Mouse (Mus musculus) heart, embryonic 11.5 days (tissue): ENCODE measurements around the gene Ccndbp1. TPM values are rescaled to one million over a fixed set of nuclear protein-coding genes. Genes with fewer than 3 reads are reported as not detected.
"Not testable (repeated sequence)": the region's sequence is repeated elsewhere in the genome, so short reads cannot be mapped to it uniquely, and the experiment has no call there.

Source experiments
- ATAC-seq: fragments of 200-750 bp; cut with Nextera tagmentation; replicated peaks from 2 replicates; pipeline ENCODE4 v1.8.0; 2017; ENCODE audit warnings: moderate library complexity; ENCODE audit not compliant: insufficient number of reproducible peaks, low FRiP score, low TSS enrichment
- H3K27ac ChIP-seq: fragments of 300-500 bp; sonication (generic); 2 replicates; pipeline ENCODE4 v1.5.1; 2014; ENCODE audit warnings: mild to moderate bottlenecking, low read depth, low read length
- H3K27me3 ChIP-seq: fragments of 300-500 bp; sonication (generic); 2 replicates; pipeline ENCODE4 v1.6.1; 2014; ENCODE audit warnings: mild to moderate bottlenecking, low read length, mixed read lengths; ENCODE audit not compliant: control insufficient read depth, insufficient read depth
- H3K36me3 ChIP-seq: fragments of 300-500 bp; sonication (generic); 2 replicates; pipeline ENCODE4 v1.6.1; 2014; ENCODE audit warnings: mild to moderate bottlenecking, low read length, moderate library complexity, mixed read lengths; ENCODE audit not compliant: control insufficient read depth, insufficient read depth
- H3K4me1 ChIP-seq: fragments of 300-500 bp; sonication (generic); 2 replicates; pipeline ENCODE4 v1.6.1; 2014; ENCODE audit warnings: low read length; ENCODE audit not compliant: control insufficient read depth, insufficient read depth
- H3K4me2 ChIP-seq: fragments of 300-500 bp; sonication (generic); 2 replicates; pipeline ENCODE4 v1.6.1; 2014; ENCODE audit warnings: mild to moderate bottlenecking, moderate library complexity
- H3K4me3 ChIP-seq: fragments of 300-500 bp; sonication (generic); 2 replicates; pipeline ENCODE4 v1.5.1; 2014; ENCODE audit warnings: low read depth, low read length
- H3K9ac ChIP-seq: fragments of 300-500 bp; sonication (generic); 2 replicates; pipeline ENCODE4 v1.6.1; 2014; ENCODE audit warnings: mild to moderate bottlenecking, low read depth, low read length, moderate library complexity
- H3K9me3 ChIP-seq: fragments of 300-500 bp; sonication (generic); replicated peaks from 2 replicates; pipeline ENCODE4 v1.6.1; 2016; ENCODE audit warnings: low read length; ENCODE audit not compliant: control insufficient read depth
- WGBS: fragments of 180-500 bp; shearing (Covaris S2); extraction: QIAGEN DNeasy Blood & Tissue Kit; methylation state at CpG from one replicate; pipeline ENCODE4 v1.1.7; 2014; ENCODE audit not compliant: insufficient replicate concordance; 5-methylcytosine and 5-hydroxymethylcytosine counted together
- polyA plus RNA-seq: library from polyadenylated mRNA; unstranded; fragments of >200 nt; fragmentation: Nextera tagmentation; extraction: Ambion mirVana; gene quantifications from 2 replicates; pipeline ENCODE4 v1.2.1, GENCODE M21; 2014

Gene Ccndbp1
- polyA plus RNA-seq, 1 experiment from 2014 or later = 37.6 TPM

DNA sequence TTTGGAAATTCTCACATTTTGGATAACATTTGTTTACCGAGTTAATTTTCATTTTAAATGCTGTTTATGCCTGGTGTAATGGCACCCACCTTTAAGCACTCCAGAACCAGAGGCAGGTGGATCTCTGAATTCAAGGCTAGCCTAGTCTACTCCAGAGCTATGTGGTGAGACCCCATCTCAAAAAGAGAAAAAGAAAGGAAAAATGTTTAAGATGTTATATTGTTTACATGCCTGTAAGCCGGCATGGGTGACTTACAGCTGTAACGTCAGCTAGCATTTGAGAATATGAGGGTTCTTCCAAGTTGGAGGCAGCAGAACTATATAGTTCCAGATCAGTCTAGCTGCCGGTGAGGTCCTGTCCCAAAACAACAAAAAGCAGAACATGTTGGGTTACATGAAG is 36.4 kb upstream of the Ccndbp1 start:
- Histone ChIP-seq H3K27ac (no peak overlapping the region), H3K9me3 (no peaks in the 10 kb centered on the region), H3K9ac (no peak overlapping the region), H3K4me3 (no peak overlapping the region), H3K27me3 (no peaks in the 10 kb centered on the region), H3K4me1 (peaks cover 6% of the 10 kb centered on the region; the same call in 1 of the 2 replicates), H3K4me2 (no peak overlapping the region), H3K36me3 (no peaks in the 10 kb centered on the region)
- no peak for ATAC-seq
- 85% methylated on average over 4 of the region's 4 CpGs for WGBS

DNA sequence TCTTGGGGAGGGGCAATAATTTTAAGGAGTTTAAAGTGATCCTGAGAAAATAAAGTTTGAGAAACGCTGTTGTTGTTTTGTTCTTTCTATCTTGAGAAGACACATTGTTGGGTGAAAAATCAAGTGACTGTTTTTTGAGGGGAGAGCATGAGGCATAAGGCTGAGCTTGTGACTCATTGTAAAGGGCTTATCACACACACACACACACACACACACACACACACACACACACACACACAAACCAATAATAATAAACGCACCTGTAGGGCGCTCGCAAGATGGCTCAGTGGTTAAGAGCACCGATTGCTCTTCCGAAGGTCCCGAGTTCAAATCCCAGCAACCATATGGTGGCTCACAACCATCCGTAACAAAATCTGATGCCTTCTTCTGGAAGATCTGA is 35.9 kb upstream of the Ccndbp1 start:
- not testable (repeated sequence) for ATAC-seq, H3K4me2 ChIP-seq, H3K27me3 ChIP-seq, H3K9me3 ChIP-seq, H3K4me1 ChIP-seq, H3K4me3 ChIP-seq, H3K27ac ChIP-seq, H3K9ac ChIP-seq, H3K36me3 ChIP-seq
- WGBS = 88% methylated on average over 8 of the region's 8 CpGs

DNA sequence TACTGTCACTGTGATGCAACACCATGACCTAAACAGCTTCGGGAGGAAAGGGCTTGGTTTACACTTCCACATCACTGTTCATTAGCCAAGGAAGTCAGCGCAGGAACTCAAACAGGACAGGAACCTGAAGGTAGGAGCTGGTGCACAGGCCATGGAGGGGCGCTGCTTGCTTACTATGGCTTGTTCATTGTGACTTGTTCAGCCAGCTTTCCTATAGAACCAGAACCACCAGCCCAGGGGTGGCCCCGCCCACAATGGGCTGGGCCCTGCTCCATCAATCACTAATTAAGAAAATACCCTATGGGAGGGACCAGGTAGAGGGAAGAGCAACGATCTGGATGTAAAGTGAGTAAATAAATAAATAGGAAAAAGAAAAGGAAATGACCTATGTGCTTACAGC is 35.2 kb upstream of the Ccndbp1 start:
- peaks cover 6% of the 10 kb centered on the region; the same call in 1 of the 2 replicates for H3K4me1 ChIP-seq
- no peaks in the 10 kb centered on the region for H3K9me3 ChIP-seq
- no peak overlapping the region for H3K9ac ChIP-seq
- H3K27ac ChIP-seq = no peak overlapping the region
- peak overlapping the region; percentile 36 for H3K4me2 ChIP-seq
- H3K27me3 ChIP-seq = no peaks in the 10 kb centered on the region
- no peaks in the 10 kb centered on the region for H3K36me3 ChIP-seq
- no peak overlapping the region for H3K4me3 ChIP-seq
- ATAC-seq = no peak
- 18% methylated on average over 5 of the region's 5 CpGs for WGBS

GRCm38 (mm10) chr2:120976308-120976707 is 31.9 kb upstream of the Ccndbp1 start:
- Histone ChIP-seq H3K9ac (no peak overlapping the region), H3K4me3 (no peak overlapping the region), H3K36me3 (no peaks in the 10 kb centered on the region), H3K27ac (no peak overlapping the region), H3K9me3 (no peaks in the 10 kb centered on the region), H3K4me2 (peak overlapping the region; percentile 15), H3K4me1 (no peaks in the 10 kb centered on the region), H3K27me3 (no peaks in the 10 kb centered on the region)
- ATAC-seq = no peak
- WGBS = 40% methylated on average over 4 of the region's 4 CpGs

DNA sequence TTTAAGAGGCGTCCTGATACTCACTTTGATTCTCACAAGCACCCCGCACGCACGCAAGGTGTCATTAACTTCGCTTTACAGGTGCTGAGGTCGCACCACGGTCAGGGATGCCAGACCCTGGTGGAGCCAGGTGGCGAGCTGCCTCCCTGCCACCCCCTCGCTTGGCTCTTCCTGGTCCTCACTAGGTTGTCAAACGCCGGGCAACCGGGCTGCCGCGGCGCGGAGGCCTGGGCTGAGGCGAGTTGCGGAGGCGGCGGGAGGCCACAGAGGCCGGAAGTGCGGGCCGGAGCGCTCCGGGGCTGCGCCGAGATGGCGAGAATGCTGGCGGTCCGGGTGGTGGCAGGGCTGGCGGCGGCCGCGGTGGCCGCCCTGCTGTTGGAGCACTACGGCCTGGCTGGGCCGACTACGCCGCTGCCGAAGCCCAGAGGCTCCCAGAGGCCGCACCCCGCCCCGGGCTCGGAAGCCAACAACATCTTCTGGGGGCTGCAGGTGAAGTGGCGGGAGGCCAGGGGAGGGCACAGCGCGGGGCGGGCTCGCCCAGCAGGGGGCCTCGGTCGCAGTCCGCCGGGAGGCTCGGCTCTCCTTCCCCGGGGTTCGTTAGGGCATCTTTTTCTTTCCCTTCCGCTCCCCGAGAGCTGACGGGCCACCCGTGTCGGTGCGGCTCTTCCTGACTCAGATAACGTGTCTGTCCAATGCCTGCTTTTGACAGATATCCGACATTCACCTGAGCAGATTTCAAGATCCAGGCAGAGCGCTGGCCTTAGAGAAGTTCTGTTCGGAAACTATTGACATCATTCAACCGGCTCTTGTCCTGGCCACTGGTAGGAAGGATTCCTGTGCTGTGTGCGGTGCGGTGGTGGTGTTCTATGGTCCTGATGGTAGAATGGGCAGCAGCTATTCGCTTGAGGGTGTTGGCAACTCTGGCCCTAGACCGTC is 30.9 kb upstream of the Ccndbp1 start, which contains the start of gene Tmem62:
Tmem62 (plus strand) TSS at position 28 of the 936 bp plus-strand sequence.
- H3K9ac ChIP-seq = peak within 1 kb of the TSS; percentile 85
- H3K4me2 ChIP-seq = peak within 1 kb of the TSS; percentile 97
- peak within 1 kb of the TSS; percentile 81 for H3K27ac ChIP-seq
- H3K27me3 ChIP-seq = no peaks in the 10 kb centered on the region
- 1% methylated on average over 62 of the region's 71 CpGs for WGBS
- no peaks in the 10 kb centered on the region for H3K9me3 ChIP-seq
- no peaks in the 10 kb centered on the region for H3K36me3 ChIP-seq
- peak within 1 kb of the TSS; percentile 79 for H3K4me3 ChIP-seq
- peak; percentile 76 for ATAC-seq
- H3K4me1 ChIP-seq = no peaks in the 10 kb centered on the region

GRCm38 (mm10) chr2:120977926-120978692 is 30.1 kb upstream of the Ccndbp1 start:
- 82% methylated on average over 8 of the region's 8 CpGs for WGBS
- no peaks in the 10 kb centered on the region for H3K27me3 ChIP-seq
- H3K36me3 ChIP-seq = no peaks in the 10 kb centered on the region
- H3K4me2 ChIP-seq = peak overlapping the region; percentile 97
- H3K4me1 ChIP-seq = no peaks in the 10 kb centered on the region
- H3K9me3 ChIP-seq = no peaks in the 10 kb centered on the region
- peak overlapping the region; percentile 85; the same call in 1 of the 2 replicates for H3K9ac ChIP-seq
- no peak for ATAC-seq
- H3K27ac ChIP-seq = peak overlapping the region; percentile 81
- peak overlapping the region; percentile 79 for H3K4me3 ChIP-seq

DNA sequence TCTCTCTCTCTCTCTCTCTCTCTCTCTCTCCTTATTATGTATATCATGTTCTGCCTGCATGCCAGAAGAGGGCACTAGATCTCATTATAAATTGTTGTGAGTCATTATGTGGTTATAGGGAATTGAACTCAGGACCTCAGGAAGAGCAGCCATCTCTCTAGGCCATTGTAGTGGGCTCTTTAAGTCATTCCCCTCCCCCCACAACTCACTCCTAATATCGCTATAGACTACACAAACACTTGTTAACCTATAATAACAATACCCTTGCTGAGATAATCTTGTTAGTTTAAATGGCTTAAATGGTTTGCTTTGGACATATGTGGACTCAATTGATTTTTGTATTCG is 29.5 kb upstream of the Ccndbp1 start:
- Histone ChIP-seq H3K36me3 (no peaks in the 10 kb centered on the region), H3K4me1 (no peaks in the 10 kb centered on the region), H3K27ac (no peak overlapping the region), H3K4me3 (no peak overlapping the region), H3K27me3 (no peaks in the 10 kb centered on the region), H3K4me2 (no peak overlapping the region), H3K9me3 (no peaks in the 10 kb centered on the region), H3K9ac (no peak overlapping the region)
- 53% methylated on average over 2 of the region's 2 CpGs for WGBS
- no peak for ATAC-seq

- H3K27ac ChIP-seq = no peak overlapping the region
- H3K4me2 ChIP-seq = no peak overlapping the region
- no peak overlapping the region for H3K4me3 ChIP-seq
- H3K27me3 ChIP-seq = no peaks in the 10 kb centered on the region
- H3K9me3 ChIP-seq = no peaks in the 10 kb centered on the region
- H3K36me3 ChIP-seq = no peaks in the 10 kb centered on the region
- WGBS = 87% methylated on average over 1 of the region's 1 CpGs
- H3K9ac ChIP-seq = no peak overlapping the region
- H3K4me1 ChIP-seq = no peaks in the 10 kb centered on the region
- ATAC-seq = no peak
Measured at GRCm38 (mm10) chr2:120979819-120980218, 28.4 kb upstream of the Ccndbp1 start.
